Mouse (Mus musculus): ENCODE measurements around the gene Rdm1. TPM values are rescaled to one million over a fixed set of nuclear protein-coding genes. Genes with fewer than 3 reads are reported as not detected.
"Not testable (repeated sequence)": the region's sequence is repeated elsewhere in the genome, so short reads cannot be mapped to it uniquely, and the experiment has no call there.

Rdm1 gene
- polyA plus RNA-seq, 1 experiment from 2014 or later, result 18.9 TPM

- not testable (repeated sequence) for H3K36me3 ChIP-seq; H3K9me3 ChIP-seq; H3K27ac ChIP-seq; ATAC-seq (ENCODE audit: low FRiP score); H3K4me3 ChIP-seq; H3K27me3 ChIP-seq; H3K9ac ChIP-seq; H3K4me2 ChIP-seq
- WGBS, result 90% methylated on average over 11 of the region's 11 CpGs
- peaks cover 21% of the 10 kb centered on the region for H3K4me1 ChIP-seq (replicated peaks)
Measured at GRCm38 (mm10) chr11:101620022-101620655, 6.9 kb upstream of the Rdm1 start.

- Histone ChIP-seq H3K4me1 (replicated peaks) (peaks cover 14% of the 10 kb centered on the region), H3K27ac (peak overlapping the region; percentile 90), H3K4me3 (peak overlapping the region; percentile 61), H3K4me2 (peak overlapping the region; percentile 95), H3K9ac (peak overlapping the region; percentile 68), H3K36me3 (no peaks in the 10 kb centered on the region), H3K9me3 (no peaks in the 10 kb centered on the region), H3K27me3 (no peaks in the 10 kb centered on the region)
- ATAC-seq (ENCODE audit: low FRiP score), result 0 out of 2 replicates have a peak, but pooled peaks have one; percentile 21
- WGBS, result 8% methylated on average over 8 of the region's 8 CpGs
Measured at GRCm38 (mm10) chr11:101626649-101626994, 373 bp upstream of the Rdm1 start.

DNA sequence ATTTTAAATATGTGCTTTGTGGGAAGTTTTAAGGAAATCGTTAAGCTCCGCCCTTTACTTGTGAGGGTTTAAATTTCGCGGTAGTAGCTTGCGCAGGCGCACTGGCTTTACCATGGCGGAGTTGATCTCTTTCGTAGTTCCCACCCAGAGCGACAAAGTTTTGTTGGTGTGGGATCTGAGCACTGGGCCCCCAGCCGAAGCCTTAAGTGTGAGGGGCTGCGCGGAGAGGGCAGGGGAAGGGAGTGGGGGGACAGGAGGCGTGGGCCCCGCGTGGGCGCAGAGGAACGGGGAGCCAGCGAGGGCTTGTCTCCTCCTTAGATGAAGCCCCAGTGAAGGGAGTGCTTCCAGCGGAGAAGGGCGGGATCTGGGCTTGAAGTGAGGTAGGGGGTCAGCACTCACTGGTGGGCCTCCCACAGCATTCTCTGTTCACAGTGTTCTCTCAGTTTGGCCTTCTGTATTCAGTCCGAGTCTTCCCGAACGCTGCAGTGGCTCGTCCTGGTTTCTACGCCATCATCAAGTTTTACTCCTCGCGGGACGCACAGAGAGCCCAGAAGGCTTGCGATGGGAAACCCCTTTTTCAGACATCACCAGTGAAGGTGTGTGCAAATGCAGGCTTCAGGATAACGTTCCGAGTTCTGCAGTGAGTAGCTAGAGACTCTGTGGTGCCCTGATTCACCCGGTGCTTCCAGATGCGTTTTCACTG, 1.0 kb downstream of the Rdm1 start:
- peak overlapping the region; percentile 61 for H3K4me3 ChIP-seq
- H3K4me2 ChIP-seq, result peak overlapping the region; percentile 95
- ATAC-seq (ENCODE audit: low FRiP score), result peak; percentile 31
- H3K4me1 ChIP-seq (replicated peaks), result peaks cover 14% of the 10 kb centered on the region
- no peaks in the 10 kb centered on the region for H3K9me3 ChIP-seq
- H3K27ac ChIP-seq, result peak overlapping the region; percentile 89
- no peaks in the 10 kb centered on the region; the same call in 1 of the 2 replicates for H3K36me3 ChIP-seq
- 1% methylated on average over 33 of the region's 33 CpGs for WGBS
- H3K27me3 ChIP-seq, result no peaks in the 10 kb centered on the region
- peak overlapping the region; percentile 74 for H3K9ac ChIP-seq

DNA sequence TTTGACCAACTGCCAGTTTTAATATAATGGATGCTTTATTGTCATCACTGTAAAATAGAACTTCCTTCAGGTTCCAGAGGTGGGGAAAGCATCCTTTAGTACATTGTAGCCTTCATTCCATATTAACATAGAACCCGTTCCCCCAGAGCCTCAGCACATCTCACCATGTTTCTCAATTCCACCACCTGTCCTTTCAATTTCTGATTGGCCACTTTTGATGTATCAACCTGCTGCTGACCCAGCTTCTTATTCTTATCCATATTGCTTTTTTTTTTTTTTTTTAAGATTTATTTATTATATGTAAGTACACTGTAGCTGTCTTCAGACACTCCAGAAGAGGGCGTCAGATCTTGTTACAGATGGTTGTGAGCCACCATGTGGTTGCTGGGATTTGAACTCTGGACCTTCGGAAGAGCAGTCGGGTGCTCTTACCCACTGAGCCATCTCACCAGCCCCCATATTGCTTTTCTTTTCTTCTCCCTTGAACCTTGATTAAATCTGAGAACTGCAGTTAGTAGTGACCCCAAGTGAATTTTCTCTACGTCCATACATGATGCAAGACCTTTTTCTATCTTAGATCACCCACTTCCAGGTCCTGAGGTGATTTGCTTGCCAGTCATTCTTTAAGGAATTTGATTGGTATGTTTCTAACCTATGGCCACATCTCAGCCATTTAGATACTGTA, 1.9 kb downstream of the Rdm1 start:
- WGBS, result 74% methylated on average over 4 of the region's 5 CpGs
- not testable (repeated sequence) for H3K36me3 ChIP-seq; H3K27me3 ChIP-seq; H3K27ac ChIP-seq; H3K9ac ChIP-seq; H3K9me3 ChIP-seq; ATAC-seq (ENCODE audit: low FRiP score)
- peak overlapping the region; percentile 61 for H3K4me3 ChIP-seq
- H3K4me2 ChIP-seq, result peak overlapping the region; percentile 95
- H3K4me1 ChIP-seq (replicated peaks), result peaks cover 14% of the 10 kb centered on the region

DNA sequence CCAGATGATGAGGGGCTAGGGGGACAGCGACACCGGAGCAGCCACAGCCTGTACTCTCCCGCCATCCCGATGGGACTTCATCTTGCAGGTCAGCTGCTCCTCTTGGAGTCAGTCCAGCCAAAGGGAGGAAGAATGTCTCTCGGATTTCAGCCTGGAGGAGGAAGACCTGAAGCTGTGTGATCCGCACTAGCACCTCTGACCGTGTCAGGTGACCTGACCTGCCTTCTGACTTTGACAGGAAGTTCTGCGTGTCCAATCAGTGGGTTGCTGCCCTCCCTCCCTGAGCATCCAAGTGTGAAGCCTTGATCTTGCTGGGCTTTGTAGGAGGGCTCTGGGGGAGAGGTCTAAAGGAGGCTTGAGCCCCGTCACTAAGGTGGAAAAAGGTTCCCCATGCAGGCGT, 8.7 kb downstream of the Rdm1 start:
- Histone ChIP-seq H3K36me3 (no peaks in the 10 kb centered on the region; the same call in 1 of the 2 replicates), H3K27me3 (no peaks in the 10 kb centered on the region), H3K9me3 (no peaks in the 10 kb centered on the region), H3K4me2 (no peak overlapping the region), H3K4me1 (replicated peaks) (0 out of 2 replicates have a peak, but pooled peaks cover under 1% of the 10 kb centered on the region), H3K4me3 (no peak overlapping the region), H3K9ac (no peak overlapping the region), H3K27ac (no peak overlapping the region)
- ATAC-seq (ENCODE audit: low FRiP score), result no peak
- WGBS, result 82% methylated on average over 10 of the region's 10 CpGs

- no peak overlapping the region for H3K27ac ChIP-seq
- H3K4me2 ChIP-seq, result no peak overlapping the region
- H3K9me3 ChIP-seq, result no peaks in the 10 kb centered on the region
- H3K4me1 ChIP-seq (replicated peaks), result peaks cover 10% of the 10 kb centered on the region; the same call in 1 of the 2 replicates
- H3K4me3 ChIP-seq, result no peak overlapping the region
- no peak overlapping the region for H3K9ac ChIP-seq
- no peak for ATAC-seq (ENCODE audit: low FRiP score)
- H3K27me3 ChIP-seq, result no peaks in the 10 kb centered on the region
- WGBS, result 94% methylated on average over 4 of the region's 4 CpGs
- no peaks in the 10 kb centered on the region; the same call in 1 of the 2 replicates for H3K36me3 ChIP-seq
Measured at GRCm38 (mm10) chr11:101639761-101640160, 12.8 kb downstream of the Rdm1 start.

DNA sequence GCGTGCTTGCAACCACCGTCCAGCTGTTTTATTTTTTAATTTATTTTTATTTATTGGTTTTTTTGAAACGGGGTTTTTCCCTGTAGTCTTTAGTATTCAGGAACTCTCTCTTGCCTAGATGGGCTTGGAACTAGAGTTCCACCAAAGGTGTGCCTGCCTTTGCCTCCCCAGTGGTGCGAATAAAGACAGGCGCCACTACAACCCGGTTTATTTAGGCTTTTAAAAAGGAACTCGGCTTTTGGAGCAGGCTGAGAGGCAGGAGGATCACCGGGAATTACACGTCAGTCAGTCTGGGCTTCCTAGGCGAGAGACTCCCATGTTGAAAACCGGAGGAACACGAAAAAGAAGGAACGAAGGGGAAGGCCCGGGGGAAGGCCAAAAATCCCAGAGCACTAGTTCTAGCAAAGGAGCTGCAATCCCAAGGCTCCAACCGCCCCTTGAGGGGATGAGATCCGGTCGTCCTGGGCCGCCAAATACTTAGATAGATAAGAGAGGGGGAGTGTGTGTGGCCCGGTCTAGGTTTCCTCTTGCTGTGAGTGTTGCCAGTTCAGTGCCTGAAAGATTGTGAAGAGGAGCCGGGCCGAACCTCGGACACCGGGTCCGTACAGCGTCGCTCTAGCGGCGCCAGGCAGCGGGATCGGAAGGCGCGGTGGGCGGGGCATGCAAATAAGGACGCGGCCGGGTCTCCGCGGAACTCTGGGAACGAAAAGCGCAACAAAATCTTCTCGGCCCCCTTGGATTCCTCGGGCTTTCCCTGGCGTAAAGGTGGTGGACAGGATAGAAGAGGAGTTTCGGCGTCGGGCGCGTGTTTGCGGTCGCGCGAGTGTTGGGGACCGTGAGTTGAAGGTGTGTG, 14.1 kb downstream of the Rdm1 start:
- ATAC-seq (ENCODE audit: low FRiP score), result peak; percentile 82
- Histone ChIP-seq H3K4me2 (peak overlapping the region; percentile 49), H3K27ac (peak overlapping the region; percentile 86), H3K4me3 (peak overlapping the region; percentile 34), H3K9ac (peak overlapping the region; percentile 68)
- not testable (repeated sequence) for H3K36me3 ChIP-seq; H3K4me1 ChIP-seq (replicated peaks); H3K27me3 ChIP-seq; H3K9me3 ChIP-seq
- WGBS, result 5% methylated on average over 53 of the region's 53 CpGs

GRCm38 (mm10) chr11:101641710-101642642, 15.0 kb downstream of the Rdm1 start:
- Histone ChIP-seq H3K4me2 (peak overlapping the region; percentile 49), H3K4me1 (replicated peaks) (peaks cover 12% of the 10 kb centered on the region; the same call in 1 of the 2 replicates), H3K27ac (peak overlapping the region; percentile 86), H3K9ac (peak overlapping the region; percentile 68; the same call in 1 of the 2 replicates)
- not testable (repeated sequence) for H3K9me3 ChIP-seq, H3K27me3 ChIP-seq, H3K4me3 ChIP-seq, H3K36me3 ChIP-seq
- WGBS, result 7% methylated on average over 14 of the region's 26 CpGs
- ATAC-seq (ENCODE audit: low FRiP score), result peak; percentile 81

DNA sequence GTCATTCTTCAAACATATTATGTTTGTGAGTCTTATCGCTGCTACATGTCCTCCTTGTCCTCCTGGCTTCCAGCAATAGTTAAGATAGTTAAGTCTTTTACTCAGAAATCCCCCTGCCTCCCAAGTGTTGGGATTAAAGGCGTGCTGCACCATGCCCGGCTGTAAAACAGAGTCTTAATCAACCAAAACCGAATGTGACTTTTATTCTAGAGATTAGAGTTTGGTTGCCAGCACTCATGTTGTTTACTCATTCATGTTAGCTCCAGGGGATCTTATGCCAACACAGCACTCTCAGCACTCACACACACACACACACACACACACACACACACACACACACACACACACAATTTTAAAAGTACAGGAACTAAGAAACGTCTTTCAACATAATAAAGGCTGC, 15.9 kb downstream of the Rdm1 start:
- Histone ChIP-seq H3K9ac (no peak overlapping the region), H3K4me1 (replicated peaks) (peaks cover 12% of the 10 kb centered on the region; the same call in 1 of the 2 replicates), H3K27me3 (no peaks in the 10 kb centered on the region), H3K4me2 (no peak overlapping the region), H3K27ac (no peak overlapping the region), H3K4me3 (no peak overlapping the region), H3K36me3 (no peaks in the 10 kb centered on the region), H3K9me3 (no peaks in the 10 kb centered on the region)
- WGBS, result 54% methylated on average over 5 of the region's 5 CpGs
- no peak for ATAC-seq (ENCODE audit: low FRiP score)

GRCm38 (mm10) chr11:101644591-101644990, 17.6 kb downstream of the Rdm1 start:
- Histone ChIP-seq H3K4me3 (no peak overlapping the region), H3K4me1 (replicated peaks) (peaks cover 12% of the 10 kb centered on the region; the same call in 1 of the 2 replicates), H3K27me3 (no peaks in the 10 kb centered on the region), H3K36me3 (no peaks in the 10 kb centered on the region), H3K9me3 (no peaks in the 10 kb centered on the region), H3K9ac (no peak overlapping the region), H3K27ac (peak overlapping the region; percentile 79; the same call in 1 of the 2 replicates), H3K4me2 (no peak overlapping the region)
- no peak for ATAC-seq (ENCODE audit: low FRiP score)
- WGBS, result 58% methylated on average over 3 of the region's 3 CpGs

DNA sequence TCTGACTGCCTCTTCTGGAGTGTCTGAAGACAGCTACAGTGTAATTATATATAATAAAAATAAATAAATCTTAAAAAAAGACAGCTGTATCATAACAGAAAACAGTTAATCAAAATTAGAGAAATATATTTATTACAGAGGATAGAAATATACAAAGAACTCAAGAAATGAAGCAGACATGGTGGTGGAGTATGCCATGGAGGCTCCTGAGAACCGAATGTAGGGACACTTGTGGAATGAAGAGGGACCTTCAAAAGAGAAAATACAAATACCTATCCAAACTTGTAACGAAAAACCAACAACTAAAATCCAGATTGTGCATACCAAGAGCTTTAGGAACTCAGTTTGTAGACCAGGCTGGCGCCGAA, 18.0 kb downstream of the Rdm1 start:
- ATAC-seq (ENCODE audit: low FRiP score); H3K9me3 ChIP-seq; H3K4me3 ChIP-seq; H3K4me2 ChIP-seq; H3K9ac ChIP-seq; H3K27me3 ChIP-seq; H3K36me3 ChIP-seq: not testable (repeated sequence)
- WGBS, result 7% methylated on average over 4 of the region's 4 CpGs
- Histone ChIP-seq H3K27ac (peak overlapping the region; percentile 79), H3K4me1 (replicated peaks) (peaks cover 12% of the 10 kb centered on the region; the same call in 1 of the 2 replicates)
